Mouse (Mus musculus): ENCODE results near the gene Lpcat3. TPM values are rescaled to one million over a fixed set of nuclear protein-coding genes. Genes with fewer than 3 reads are reported as not detected.
A peak's percentile ranks its signal among the peaks of the same experiment; 100 is the strongest.

Lpcat3 gene
- polyA plus RNA-seq, 1 experiment from 2014 or later = 33.4 TPM

GRCm38 (mm10) chr6:124712918-124713317, 50.1 kb downstream of the Lpcat3 start:
- WGBS = 16% methylated on average over 11 of the region's 11 CpGs
- Histone ChIP-seq H3K27ac (replicated peaks; ENCODE audit: low read depth, low read length) (peak overlapping the region; percentile 53; the same call in 1 of the 2 replicates), H3K27me3 (ENCODE audit: control insufficient read depth, insufficient read depth, low read length) (no peaks in the 10 kb centered on the region), H3K36me3 (replicated peaks; ENCODE audit: control insufficient read depth, insufficient read depth, low read depth, low read length) (peaks cover 10% of the 10 kb centered on the region), H3K4me2 (ENCODE audit: low read depth, low read length) (peak overlapping the region; percentile 89), H3K4me3 (ENCODE audit: low read depth, low read length) (peak overlapping the region; percentile 70), H3K4me1 (ENCODE audit: control insufficient read depth, insufficient read depth, low read length) (no peaks in the 10 kb centered on the region; the same call in 1 of the 2 replicates), H3K9ac (replicated peaks; ENCODE audit: low read length) (peak overlapping the region; percentile 87), H3K9me3 (replicated peaks; ENCODE audit: control insufficient read depth, low read length) (no peaks in the 10 kb centered on the region)
- no peak for DNase-seq (ENCODE audit: low spot score)
- no peak for ATAC-seq (replicated peaks; ENCODE audit: insufficient number of reproducible peaks, low FRiP score, low TSS enrichment, low read depth)

DNA sequence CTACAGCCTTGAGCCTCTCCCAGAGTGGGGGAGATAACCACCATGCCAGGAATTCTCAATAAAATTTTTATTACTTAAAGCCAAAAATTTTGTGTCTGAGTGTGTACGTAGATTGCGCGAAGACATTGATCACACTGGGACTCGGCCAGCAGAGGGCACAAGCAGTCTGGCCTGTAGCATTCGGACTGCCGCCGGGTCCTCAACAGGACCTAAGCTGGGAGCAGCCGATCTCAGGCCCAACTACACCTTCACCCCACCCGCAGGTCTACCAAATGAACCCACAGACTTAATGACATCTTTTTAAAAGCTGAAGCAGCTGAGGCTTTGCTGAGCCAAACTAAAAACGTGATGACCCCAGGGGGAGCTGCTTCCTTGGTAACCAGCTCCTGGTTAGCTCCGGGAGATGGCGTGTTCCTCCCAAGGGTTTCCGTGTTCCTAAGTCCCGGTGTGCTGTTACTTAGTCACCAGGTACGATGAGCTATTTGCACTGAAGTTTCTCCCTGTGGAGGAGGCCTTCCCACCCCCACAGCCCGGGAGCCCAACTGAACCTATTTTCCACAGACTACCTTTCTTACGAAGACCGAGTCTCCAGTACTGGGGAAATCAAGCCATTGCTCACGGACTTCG, 54.1 kb downstream of the Lpcat3 start:
- no peaks in the 10 kb centered on the region; the same call in 1 of the 2 replicates for H3K4me1 ChIP-seq (ENCODE audit: control insufficient read depth, insufficient read depth, low read length)
- no peak for ATAC-seq (replicated peaks; ENCODE audit: insufficient number of reproducible peaks, low FRiP score, low TSS enrichment, low read depth)
- peak; percentile 66 for DNase-seq (ENCODE audit: low spot score)
- WGBS = 69% methylated on average over 20 of the region's 20 CpGs
- H3K27me3 ChIP-seq (ENCODE audit: control insufficient read depth, insufficient read depth, low read length) = no peaks in the 10 kb centered on the region
- H3K36me3 ChIP-seq (replicated peaks; ENCODE audit: control insufficient read depth, insufficient read depth, low read depth, low read length) = peaks cover 10% of the 10 kb centered on the region
- no peak overlapping the region for H3K4me3 ChIP-seq (ENCODE audit: low read depth, low read length)
- no peak overlapping the region for H3K4me2 ChIP-seq (ENCODE audit: low read depth, low read length)
- H3K9ac ChIP-seq (replicated peaks; ENCODE audit: low read length) = no peak overlapping the region
- no peak overlapping the region for H3K27ac ChIP-seq (replicated peaks; ENCODE audit: low read depth, low read length)
- H3K9me3 ChIP-seq (replicated peaks; ENCODE audit: control insufficient read depth, low read length) = no peaks in the 10 kb centered on the region

- H3K27ac ChIP-seq (replicated peaks; ENCODE audit: low read depth, low read length) = no peak overlapping the region
- no peaks in the 10 kb centered on the region for H3K27me3 ChIP-seq (ENCODE audit: control insufficient read depth, insufficient read depth, low read length)
- WGBS = 70% methylated on average over 13 of the region's 13 CpGs
- ATAC-seq (replicated peaks; ENCODE audit: insufficient number of reproducible peaks, low FRiP score, low TSS enrichment, low read depth) = no peak
- peak overlapping the region; percentile 18 for H3K4me3 ChIP-seq (ENCODE audit: low read depth, low read length)
- DNase-seq (ENCODE audit: low spot score) = no peak
- no peak overlapping the region; the same call in 1 of the 2 replicates for H3K9ac ChIP-seq (replicated peaks; ENCODE audit: low read length)
- no peak overlapping the region for H3K4me2 ChIP-seq (ENCODE audit: low read depth, low read length)
- H3K9me3 ChIP-seq (replicated peaks; ENCODE audit: control insufficient read depth, low read length) = no peaks in the 10 kb centered on the region
- peaks cover 10% of the 10 kb centered on the region for H3K36me3 ChIP-seq (replicated peaks; ENCODE audit: control insufficient read depth, insufficient read depth, low read depth, low read length)
- H3K4me1 ChIP-seq (ENCODE audit: control insufficient read depth, insufficient read depth, low read length) = no peaks in the 10 kb centered on the region; the same call in 1 of the 2 replicates
Observed at GRCm38 (mm10) chr6:124717968-124718367, 55.1 kb downstream of the Lpcat3 start.

GRCm38 (mm10) chr6:124718703-124719102, 55.9 kb downstream of the Lpcat3 start:
- H3K27me3 ChIP-seq (ENCODE audit: control insufficient read depth, insufficient read depth, low read length) = no peaks in the 10 kb centered on the region
- H3K36me3 ChIP-seq (replicated peaks; ENCODE audit: control insufficient read depth, insufficient read depth, low read depth, low read length) = peaks cover 10% of the 10 kb centered on the region
- DNase-seq (ENCODE audit: low spot score) = peak; percentile 49
- no peak for ATAC-seq (replicated peaks; ENCODE audit: insufficient number of reproducible peaks, low FRiP score, low TSS enrichment, low read depth)
- H3K4me1 ChIP-seq (ENCODE audit: control insufficient read depth, insufficient read depth, low read length) = no peaks in the 10 kb centered on the region; the same call in 1 of the 2 replicates
- H3K4me2 ChIP-seq (ENCODE audit: low read depth, low read length) = 0 out of 2 replicates have a peak overlapping the region, but pooled peaks have one; percentile 11
- H3K27ac ChIP-seq (replicated peaks; ENCODE audit: low read depth, low read length) = no peak overlapping the region
- 59% methylated on average over 14 of the region's 16 CpGs for WGBS
- H3K9ac ChIP-seq (replicated peaks; ENCODE audit: low read length) = peak overlapping the region; percentile 34
- peak overlapping the region; percentile 18 for H3K4me3 ChIP-seq (ENCODE audit: low read depth, low read length)
- H3K9me3 ChIP-seq (replicated peaks; ENCODE audit: control insufficient read depth, low read length) = no peaks in the 10 kb centered on the region

GRCm38 (mm10) chr6:124719354-124719978, 56.6 kb downstream of the Lpcat3 start:
- H3K9me3 ChIP-seq (replicated peaks; ENCODE audit: control insufficient read depth, low read length) = no peaks in the 10 kb centered on the region
- H3K4me1 ChIP-seq (ENCODE audit: control insufficient read depth, insufficient read depth, low read length) = no peaks in the 10 kb centered on the region
- peak overlapping the region; percentile 14; the same call in 1 of the 2 replicates for H3K4me3 ChIP-seq (ENCODE audit: low read depth, low read length)
- no peaks in the 10 kb centered on the region for H3K27me3 ChIP-seq (ENCODE audit: control insufficient read depth, insufficient read depth, low read length)
- DNase-seq (ENCODE audit: low spot score) = no peak
- peak overlapping the region; percentile 16; the same call in 1 of the 2 replicates for H3K4me2 ChIP-seq (ENCODE audit: low read depth, low read length)
- WGBS = 73% methylated on average over 7 of the region's 7 CpGs
- ATAC-seq (replicated peaks; ENCODE audit: insufficient number of reproducible peaks, low FRiP score, low TSS enrichment, low read depth) = no peak
- no peak overlapping the region for H3K27ac ChIP-seq (replicated peaks; ENCODE audit: low read depth, low read length)
- peaks cover 7% of the 10 kb centered on the region for H3K36me3 ChIP-seq (replicated peaks; ENCODE audit: control insufficient read depth, insufficient read depth, low read depth, low read length)
- H3K9ac ChIP-seq (replicated peaks; ENCODE audit: low read length) = peak overlapping the region; percentile 34; the same call in 1 of the 2 replicates

DNA sequence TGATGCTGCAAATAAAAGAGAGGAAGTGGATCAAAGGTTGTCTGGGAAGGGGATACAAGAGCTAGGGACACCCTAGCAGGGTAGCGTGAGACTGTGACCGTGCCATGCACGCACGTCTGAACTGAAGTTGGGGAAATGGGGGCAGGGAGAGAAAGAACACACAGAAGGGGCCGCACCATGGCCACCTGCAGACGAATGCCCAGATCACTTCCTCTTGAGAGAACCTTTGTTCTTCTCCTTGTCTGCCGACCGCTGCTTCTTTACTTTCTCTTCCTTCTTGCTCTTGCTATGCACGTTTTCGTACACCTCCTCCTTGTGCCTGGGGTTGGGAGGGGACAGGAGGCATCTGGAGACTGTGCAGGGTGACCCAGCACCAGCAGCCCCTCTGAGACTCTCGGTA, 58.1 kb downstream of the Lpcat3 start:
- DNase-seq (ENCODE audit: low spot score) (no peak), ATAC-seq (replicated peaks; ENCODE audit: insufficient number of reproducible peaks, low FRiP score, low TSS enrichment, low read depth) (no peak)
- 79% methylated on average over 11 of the region's 11 CpGs for WGBS
- H3K9me3 ChIP-seq (replicated peaks; ENCODE audit: control insufficient read depth, low read length) = no peaks in the 10 kb centered on the region
- no peak overlapping the region for H3K4me3 ChIP-seq (ENCODE audit: low read depth, low read length)
- H3K27me3 ChIP-seq (ENCODE audit: control insufficient read depth, insufficient read depth, low read length) = no peaks in the 10 kb centered on the region
- no peak overlapping the region for H3K4me2 ChIP-seq (ENCODE audit: low read depth, low read length)
- no peak overlapping the region for H3K9ac ChIP-seq (replicated peaks; ENCODE audit: low read length)
- peaks cover 2% of the 10 kb centered on the region for H3K36me3 ChIP-seq (replicated peaks; ENCODE audit: control insufficient read depth, insufficient read depth, low read depth, low read length)
- H3K27ac ChIP-seq (replicated peaks; ENCODE audit: low read depth, low read length) = no peak overlapping the region
- no peaks in the 10 kb centered on the region for H3K4me1 ChIP-seq (ENCODE audit: control insufficient read depth, insufficient read depth, low read length)

DNA sequence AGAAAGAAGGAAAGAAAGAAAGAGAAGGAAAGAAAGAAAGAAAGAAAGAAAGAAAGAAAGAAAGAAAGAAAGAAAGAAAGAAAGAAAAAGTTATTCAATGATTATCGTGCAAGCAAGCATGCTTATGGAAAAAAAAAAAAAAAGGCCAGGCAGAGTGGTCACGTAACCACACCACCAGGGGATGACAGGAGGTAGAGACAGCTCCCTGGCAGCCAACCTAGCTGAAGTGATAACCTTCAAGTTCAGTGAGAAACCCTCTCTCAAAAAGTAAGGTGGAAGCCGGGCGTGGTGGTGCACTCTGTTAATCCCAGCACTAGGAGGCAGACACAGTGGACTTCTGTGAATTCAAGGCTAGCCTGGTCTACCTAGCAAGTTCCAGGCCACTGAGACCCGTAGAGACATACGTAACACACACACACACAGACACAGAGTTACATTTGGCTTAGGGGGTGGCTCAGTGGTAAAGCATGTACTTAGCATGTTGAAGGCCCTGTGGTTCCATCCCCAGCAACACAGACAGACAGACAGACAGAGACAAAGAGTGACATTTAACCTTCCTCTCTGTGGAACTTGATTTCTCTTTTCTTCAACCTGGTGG, 60.1 kb downstream of the Lpcat3 start:
- Histone ChIP-seq H3K4me3 (ENCODE audit: low read depth, low read length) (no peak overlapping the region), H3K27me3 (ENCODE audit: control insufficient read depth, insufficient read depth, low read length) (no peaks in the 10 kb centered on the region), H3K9ac (replicated peaks; ENCODE audit: low read length) (no peak overlapping the region), H3K4me1 (ENCODE audit: control insufficient read depth, insufficient read depth, low read length) (no peaks in the 10 kb centered on the region), H3K27ac (replicated peaks; ENCODE audit: low read depth, low read length) (no peak overlapping the region), H3K9me3 (replicated peaks; ENCODE audit: control insufficient read depth, low read length) (no peaks in the 10 kb centered on the region), H3K36me3 (replicated peaks; ENCODE audit: control insufficient read depth, insufficient read depth, low read depth, low read length) (no peaks in the 10 kb centered on the region), H3K4me2 (ENCODE audit: low read depth, low read length) (no peak overlapping the region)
- ATAC-seq (replicated peaks; ENCODE audit: insufficient number of reproducible peaks, low FRiP score, low TSS enrichment, low read depth) (no peak), DNase-seq (ENCODE audit: low spot score) (no peak)
- 78% methylated on average over 6 of the region's 6 CpGs for WGBS

DNA sequence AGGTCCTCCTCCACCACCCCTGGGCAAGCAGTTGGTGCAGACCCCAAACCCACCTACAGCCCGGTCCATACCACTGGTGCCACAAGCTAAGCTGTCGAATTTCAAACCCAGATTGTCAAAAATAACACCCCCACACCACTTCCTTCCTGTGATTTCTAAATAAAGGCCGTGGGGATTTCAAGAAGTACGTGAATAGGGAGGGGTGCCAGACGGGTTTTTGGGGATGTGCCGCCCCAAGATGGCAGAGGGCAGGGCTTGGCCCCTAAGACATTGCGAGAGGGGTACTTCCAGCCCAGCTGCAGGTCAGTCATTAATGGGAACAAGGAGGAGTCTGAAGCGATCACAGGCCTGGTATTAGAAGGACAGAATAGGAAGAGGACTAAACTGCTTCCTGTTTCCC, 60.7 kb downstream of the Lpcat3 start:
- Histone ChIP-seq H3K4me3 (ENCODE audit: low read depth, low read length) (no peak overlapping the region), H3K4me2 (ENCODE audit: low read depth, low read length) (no peak overlapping the region), H3K27ac (replicated peaks; ENCODE audit: low read depth, low read length) (no peak overlapping the region), H3K27me3 (ENCODE audit: control insufficient read depth, insufficient read depth, low read length) (no peaks in the 10 kb centered on the region), H3K9me3 (replicated peaks; ENCODE audit: control insufficient read depth, low read length) (no peaks in the 10 kb centered on the region), H3K9ac (replicated peaks; ENCODE audit: low read length) (no peak overlapping the region), H3K4me1 (ENCODE audit: control insufficient read depth, insufficient read depth, low read length) (no peaks in the 10 kb centered on the region), H3K36me3 (replicated peaks; ENCODE audit: control insufficient read depth, insufficient read depth, low read depth, low read length) (no peaks in the 10 kb centered on the region)
- ATAC-seq (replicated peaks; ENCODE audit: insufficient number of reproducible peaks, low FRiP score, low TSS enrichment, low read depth) (no peak), DNase-seq (ENCODE audit: low spot score) (no peak)
- WGBS = 81% methylated on average over 8 of the region's 8 CpGs
